Mouse (Mus musculus) erythroblast, embryonic 14.5 days (primary cell): ENCODE data around the gene Tmem94.

Source experiments
- GATA1 ChIP-seq: IDR thresholded peaks from 2 replicates; pipeline ENCODE4 v1.6.1; 2012; ENCODE audit warnings: low read length, inconsistent platforms, mixed read lengths
- TAL1 ChIP-seq: IDR thresholded peaks from 3 replicates; pipeline ENCODE4 v1.6.1; 2012; ENCODE audit warnings: low read length, inconsistent platforms, mixed read lengths

DNA sequence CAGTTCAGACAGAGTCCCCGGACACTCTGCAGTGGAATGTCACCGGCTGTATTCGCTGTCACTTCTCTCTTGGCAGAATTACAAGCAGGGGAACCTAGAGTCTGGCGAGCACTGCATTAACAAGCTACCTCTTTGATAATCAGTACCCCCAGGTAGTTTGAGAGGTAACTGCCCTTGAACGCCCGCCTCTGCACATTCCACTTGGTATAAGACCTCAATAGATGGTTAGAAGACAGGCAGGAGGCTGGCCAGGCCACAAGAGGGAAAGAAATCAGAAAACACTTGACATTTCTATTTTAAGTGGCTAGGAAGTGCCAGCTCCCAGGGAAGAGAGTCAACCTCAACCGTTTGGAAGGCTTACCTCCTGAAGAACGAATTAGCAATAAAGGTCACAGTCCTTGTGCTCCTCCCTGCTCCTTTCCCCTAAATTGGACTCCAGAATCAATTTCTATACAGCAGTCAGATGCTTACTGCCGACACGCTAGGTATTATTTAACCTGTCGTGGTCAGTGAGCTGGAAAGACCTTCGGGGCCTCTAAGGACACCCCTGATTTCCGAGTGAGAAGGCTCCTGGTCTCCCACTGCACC is 1.2 kb downstream of the Tmem94 start:
- TF ChIP-seq GATA1 (no peak), TAL1 (no peak)
